Mouse (Mus musculus) spleen, postnatal 36 days (tissue): ENCODE data around the gene Hvcn1.
"Not testable (repeated sequence)": the region's sequence is repeated elsewhere in the genome, so short reads cannot be mapped to it uniquely, and the experiment has no call there.

Experiments used
- DNase-seq, 2 experiments: peaks; one replicate each; pipeline ENCODE4 v3.0.0; 2022; ENCODE audit warnings: low spot score in 2 of 2, mixed read lengths in 1 of 2

Gene Hvcn1

GRCm38 (mm10) chr5:122201904-122202303 is 4.7 kb upstream of the Hvcn1 start:
- no peak for DNase-seq

GRCm38 (mm10) chr5:122204180-122204579 is 2.4 kb upstream of the Hvcn1 start:
- no peak for DNase-seq

GRCm38 (mm10) chr5:122208909-122209308 is 2.3 kb downstream of the Hvcn1 start:
- DNase-seq, result no peak

GRCm38 (mm10) chr5:122209591-122210368 is 3.2 kb downstream of the Hvcn1 start:
- DNase-seq, result peak; percentile 89

GRCm38 (mm10) chr5:122210890-122211289 is 4.3 kb downstream of the Hvcn1 start:
- no peak for DNase-seq

GRCm38 (mm10) chr5:122212125-122212524 is 5.5 kb downstream of the Hvcn1 start:
- DNase-seq, result peak in 1 of 2 experiments; percentile 43

- DNase-seq, result not testable (repeated sequence)
Measured at GRCm38 (mm10) chr5:122212820-122213219, 6.2 kb downstream of the Hvcn1 start.

GRCm38 (mm10) chr5:122213861-122214260 is 7.3 kb downstream of the Hvcn1 start:
- DNase-seq, result peak in 1 of 2 experiments; percentile 43

- DNase-seq, result peak in 1 of 2 experiments; percentile 39
Measured at GRCm38 (mm10) chr5:122217636-122218035, 11.0 kb downstream of the Hvcn1 start.

- DNase-seq, result peak in 1 of 2 experiments; percentile 29
Measured at GRCm38 (mm10) chr5:122218109-122218905, 11.7 kb downstream of the Hvcn1 start.

GRCm38 (mm10) chr5:122218928-122219327 is 12.3 kb downstream of the Hvcn1 start:
- peak in 1 of 2 experiments; percentile 60 for DNase-seq

GRCm38 (mm10) chr5:122219655-122220629 is 13.3 kb downstream of the Hvcn1 start:
- peak; percentile 95 to 97 for DNase-seq

GRCm38 (mm10) chr5:122221085-122221484 is 14.5 kb downstream of the Hvcn1 start:
- DNase-seq, result no peak

- no peak for DNase-seq
Measured at GRCm38 (mm10) chr5:122224291-122224690, 17.7 kb downstream of the Hvcn1 start.

- DNase-seq, result no peak
Measured at GRCm38 (mm10) chr5:122228271-122228765, 21.7 kb downstream of the Hvcn1 start.

- no peak for DNase-seq
Measured at GRCm38 (mm10) chr5:122228772-122229171, 22.2 kb downstream of the Hvcn1 start.

- peak in 1 of 2 experiments; percentile 61 for DNase-seq
Measured at GRCm38 (mm10) chr5:122230816-122231215, 24.2 kb downstream of the Hvcn1 start.

- peak in 1 of 2 experiments; percentile 53 for DNase-seq
Measured at GRCm38 (mm10) chr5:122231431-122231830, 24.8 kb downstream of the Hvcn1 start.

- peak in 1 of 2 experiments; percentile 69 for DNase-seq
Measured at GRCm38 (mm10) chr5:122232004-122232403, 25.4 kb downstream of the Hvcn1 start.

GRCm38 (mm10) chr5:122233077-122233581 is 26.5 kb downstream of the Hvcn1 start:
- peak; percentile 56 to 62 for DNase-seq

- peak; percentile 78 to 80 for DNase-seq
Measured at GRCm38 (mm10) chr5:122233695-122234094, 27.1 kb downstream of the Hvcn1 start.
